Mouse (Mus musculus): ENCODE results near the gene Ccdc74a. TPM values are rescaled to one million over a fixed set of nuclear protein-coding genes. Genes with fewer than 3 reads are reported as not detected.
"Not testable (repeated sequence)": the region's sequence is repeated elsewhere in the genome, so short reads cannot be mapped to it uniquely, and the experiment has no call there.

The Ccdc74a gene
- polyA plus RNA-seq (2015; fragmentation: Nextera tagmentation; extraction: Ambion mirVana) = 4.1 and 4.4 TPM in 2 replicates

GRCm38 (mm10) chr16:17646310-17647114 is at the start of gene Ccdc74a:
Gene Ccdc74a, plus strand, starts transcription at chr16:17646470.
- peak within 1 kb of the TSS; percentile 64 for H3K4me3 ChIP-seq
- H3K27ac ChIP-seq = no peak within 1 kb of the TSS
- H3K4me2 ChIP-seq = peak within 1 kb of the TSS; percentile 84
- ATAC-seq = peak; percentile 97
- peak within 1 kb of the TSS; percentile 77 for H3K9ac ChIP-seq
- peaks cover 13% of the 10 kb centered on the region for H3K4me1 ChIP-seq
- 2% methylated on average over 63 of the region's 65 CpGs for WGBS
- no peaks in the 10 kb centered on the region for H3K27me3 ChIP-seq
- H3K9me3 ChIP-seq (replicated peaks) = no peaks in the 10 kb centered on the region
- H3K36me3 ChIP-seq (ENCODE audit: poor library complexity, severe bottlenecking) = peaks cover 57% of the 10 kb centered on the region

- no peak overlapping the region for H3K27ac ChIP-seq
- H3K4me2 ChIP-seq = no peak overlapping the region
- H3K4me3 ChIP-seq = no peak overlapping the region
- H3K36me3 ChIP-seq (ENCODE audit: poor library complexity, severe bottlenecking) = no peaks in the 10 kb centered on the region
- no peaks in the 10 kb centered on the region for H3K27me3 ChIP-seq
- H3K9me3 ChIP-seq (replicated peaks) = no peaks in the 10 kb centered on the region
- WGBS = 71% methylated on average over 3 of the region's 3 CpGs
- ATAC-seq = no peak
- no peak overlapping the region for H3K9ac ChIP-seq
- no peaks in the 10 kb centered on the region for H3K4me1 ChIP-seq
Measured at GRCm38 (mm10) chr16:17600944-17601562, 45.2 kb upstream of the Ccdc74a start.

GRCm38 (mm10) chr16:17604941-17605340 is 41.3 kb upstream of the Ccdc74a start:
- H3K9ac ChIP-seq = no peak overlapping the region
- H3K27ac ChIP-seq = no peak overlapping the region
- ATAC-seq = no peak
- H3K4me3 ChIP-seq = no peak overlapping the region
- H3K4me2 ChIP-seq = no peak overlapping the region
- 57% methylated on average over 4 of the region's 4 CpGs for WGBS
- no peaks in the 10 kb centered on the region for H3K36me3 ChIP-seq (ENCODE audit: poor library complexity, severe bottlenecking)
- no peaks in the 10 kb centered on the region for H3K27me3 ChIP-seq
- H3K4me1 ChIP-seq = no peaks in the 10 kb centered on the region
- H3K9me3 ChIP-seq (replicated peaks) = no peaks in the 10 kb centered on the region

- Histone ChIP-seq H3K9ac (no peak overlapping the region), H3K4me1 (no peaks in the 10 kb centered on the region), H3K9me3 (replicated peaks) (no peaks in the 10 kb centered on the region), H3K27ac (no peak overlapping the region), H3K4me3 (no peak overlapping the region), H3K36me3 (ENCODE audit: poor library complexity, severe bottlenecking) (no peaks in the 10 kb centered on the region), H3K4me2 (no peak overlapping the region), H3K27me3 (no peaks in the 10 kb centered on the region)
- WGBS = 78% methylated on average over 5 of the region's 5 CpGs
- ATAC-seq = no peak
Measured at GRCm38 (mm10) chr16:17605684-17606083, 40.6 kb upstream of the Ccdc74a start.

GRCm38 (mm10) chr16:17611383-17611782 is 34.9 kb upstream of the Ccdc74a start:
- no peak for ATAC-seq
- Histone ChIP-seq H3K9ac (no peak overlapping the region), H3K4me2 (no peak overlapping the region), H3K9me3 (replicated peaks) (no peaks in the 10 kb centered on the region), H3K4me1 (no peaks in the 10 kb centered on the region), H3K36me3 (ENCODE audit: poor library complexity, severe bottlenecking) (no peaks in the 10 kb centered on the region), H3K27ac (no peak overlapping the region), H3K27me3 (no peaks in the 10 kb centered on the region), H3K4me3 (no peak overlapping the region)
- WGBS = 76% methylated on average over 4 of the region's 4 CpGs

GRCm38 (mm10) chr16:17614740-17615139 is 31.5 kb upstream of the Ccdc74a start:
- not testable (repeated sequence) for H3K4me3 ChIP-seq; H3K27me3 ChIP-seq; H3K36me3 ChIP-seq (ENCODE audit: poor library complexity, severe bottlenecking); ATAC-seq; H3K9me3 ChIP-seq (replicated peaks); H3K27ac ChIP-seq; H3K9ac ChIP-seq; H3K4me2 ChIP-seq; H3K4me1 ChIP-seq
- WGBS = 89% methylated on average over 6 of the region's 6 CpGs

- Histone ChIP-seq H3K9ac (no peak overlapping the region), H3K27ac (no peak overlapping the region), H3K9me3 (replicated peaks) (no peaks in the 10 kb centered on the region), H3K4me2 (no peak overlapping the region), H3K4me3 (no peak overlapping the region), H3K27me3 (no peaks in the 10 kb centered on the region), H3K4me1 (peaks cover 13% of the 10 kb centered on the region), H3K36me3 (ENCODE audit: poor library complexity, severe bottlenecking) (0 out of 2 replicates have a peak, but pooled peaks cover under 1% of the 10 kb centered on the region)
- no peak for ATAC-seq
- WGBS = 90% methylated on average over 5 of the region's 5 CpGs
Measured at GRCm38 (mm10) chr16:17616212-17616611, 30.1 kb upstream of the Ccdc74a start.

- Histone ChIP-seq H3K27ac (no peak overlapping the region), H3K4me1 (peaks cover 13% of the 10 kb centered on the region), H3K9ac (no peak overlapping the region), H3K9me3 (replicated peaks) (no peaks in the 10 kb centered on the region), H3K4me2 (peak overlapping the region; percentile 18; the same call in 1 of the 2 replicates), H3K36me3 (ENCODE audit: poor library complexity, severe bottlenecking) (peaks cover 18% of the 10 kb centered on the region), H3K4me3 (no peak overlapping the region), H3K27me3 (no peaks in the 10 kb centered on the region)
- peak; percentile 33 for ATAC-seq
- 19% methylated on average over 13 of the region's 13 CpGs for WGBS
Measured at GRCm38 (mm10) chr16:17617922-17618565, 28.2 kb upstream of the Ccdc74a start.

- peak within 1 kb of the TSS; percentile 85 for H3K9ac ChIP-seq
- peaks cover 13% of the 10 kb centered on the region for H3K4me1 ChIP-seq
- peaks cover 30% of the 10 kb centered on the region for H3K36me3 ChIP-seq (ENCODE audit: poor library complexity, severe bottlenecking)
- no peaks in the 10 kb centered on the region for H3K27me3 ChIP-seq
- H3K27ac ChIP-seq = peak within 1 kb of the TSS; percentile 37; the same call in 1 of the 2 replicates
- peak; percentile 88 for ATAC-seq
- H3K4me3 ChIP-seq = peak within 1 kb of the TSS; percentile 79
- 3% methylated on average over 60 of the region's 60 CpGs for WGBS
- peak within 1 kb of the TSS; percentile 81 for H3K4me2 ChIP-seq
- H3K9me3 ChIP-seq (replicated peaks) = no peaks in the 10 kb centered on the region
Measured at GRCm38 (mm10) chr16:17619198-17620105, 26.8 kb upstream of the Ccdc74a start, which contains the start of gene Smpd4. Gene Smpd4, plus strand, starts transcription at chr16:17619354.

GRCm38 (mm10) chr16:17621936-17622335 is 24.3 kb upstream of the Ccdc74a start:
- no peaks in the 10 kb centered on the region for H3K27me3 ChIP-seq
- no peak overlapping the region for H3K4me2 ChIP-seq
- H3K27ac ChIP-seq = no peak overlapping the region
- H3K4me1 ChIP-seq = peaks cover 13% of the 10 kb centered on the region
- 97% methylated on average over 1 of the region's 1 CpGs for WGBS
- peaks cover 48% of the 10 kb centered on the region for H3K36me3 ChIP-seq (ENCODE audit: poor library complexity, severe bottlenecking)
- H3K9me3 ChIP-seq (replicated peaks) = no peaks in the 10 kb centered on the region
- no peak overlapping the region for H3K9ac ChIP-seq
- H3K4me3 ChIP-seq = no peak overlapping the region
- no peak for ATAC-seq

GRCm38 (mm10) chr16:17625488-17626268 is 20.6 kb upstream of the Ccdc74a start:
- peaks cover 85% of the 10 kb centered on the region for H3K36me3 ChIP-seq (ENCODE audit: poor library complexity, severe bottlenecking)
- H3K9me3 ChIP-seq (replicated peaks) = no peaks in the 10 kb centered on the region
- peaks cover 3% of the 10 kb centered on the region for H3K4me1 ChIP-seq
- H3K27me3 ChIP-seq = no peaks in the 10 kb centered on the region
- WGBS = 70% methylated on average over 8 of the region's 8 CpGs
- no peak overlapping the region for H3K4me3 ChIP-seq
- H3K27ac ChIP-seq = no peak overlapping the region
- 0 out of 2 replicates have a peak, but pooled peaks have one; percentile 33 for ATAC-seq
- no peak overlapping the region for H3K9ac ChIP-seq
- H3K4me2 ChIP-seq = no peak overlapping the region
